In genomic region chr2:112380131-112380530, GRCm38 (mm10) we compare ENCODE assay signal across 9 mouse cellular contexts. TPM values are rescaled to one million over a fixed set of nuclear protein-coding genes. Genes with fewer than 3 reads are reported as not detected.
DNase-seq lines count a peak whose midpoint lies in the region; ATAC-seq and TF ChIP-seq lines count a peak whose summit lies in the region.
"Had no signal": no experiment of that assay in that cellular context is flagged by ENCODE, and none has a peak within 500 bp of the region (broad histone marks: within the 10 kb centered on the region; RNA-seq: fewer than 3 reads in every experiment).

No protein-coding gene starts in this region.

- H3K27ac ChIP-seq in layer of hippocampus, adult 2 months: peak overlapping the region; percentile 86
- H3K27ac ChIP-seq in cortical plate, adult 2 months (ENCODE audit: insufficient read depth, low read length): no peak overlapping the region
- no peak overlapping the region for H3K27ac ChIP-seq in intestine, embryonic 15.5 days
- H3K27ac ChIP-seq in neural tube, embryonic 12.5 days: no peak overlapping the region

- no peak for TF ChIP-seq POLR2A in cortical plate, adult 2 months (IDR thresholded peaks at IDR 0.05; ENCODE audit: extremely low read depth, insufficient read depth, low read length)

- DNase-seq in layer of hippocampus, adult 2 months (ENCODE audit: low spot score in 2 of 2): no peak
- DNase-seq in layer of hippocampus, postnatal 14 days (ENCODE audit: low spot score in 2 of 2): no peak
- no peak for DNase-seq in gastrocnemius, postnatal 36 days
- no peak for DNase-seq in urinary bladder, postnatal 36 days (ENCODE audit: low spot score in 2 of 2)
- no peak for DNase-seq in adrenal gland, postnatal 14 days
- DNase-seq: adrenal gland, adult 2 months had no signal

- peak overlapping the region; percentile 97 for H3K9ac ChIP-seq in intestine, embryonic 15.5 days
- H3K9ac ChIP-seq in neural tube, embryonic 12.5 days: peak overlapping the region; percentile 89

- 40% methylated on average over 8 of the region's 8 CpGs for WGBS in intestine, embryonic 15.5 days
- 53% methylated on average over 8 of the region's 8 CpGs for WGBS in neural tube, embryonic 12.5 days

- H3K4me1 ChIP-seq in cortical plate, adult 2 months (ENCODE audit: control insufficient read depth, insufficient read depth, low read length): no peaks in the 10 kb centered on the region; the same call in 1 of the 2 replicates
- 0 out of 2 replicates have a peak, but pooled peaks cover 3% of the 10 kb centered on the region for H3K4me1 ChIP-seq in intestine, embryonic 15.5 days (replicated peaks)
- peaks cover 5% of the 10 kb centered on the region for H3K4me1 ChIP-seq in neural tube, embryonic 12.5 days

- H3K4me3 ChIP-seq in layer of hippocampus, adult 2 months: peak overlapping the region; percentile 86
- H3K4me3 ChIP-seq in cortical plate, adult 2 months (ENCODE audit: insufficient read depth, low read length): peak overlapping the region; percentile 64; the same call in 1 of the 2 replicates
- peak overlapping the region; percentile 96 for H3K4me3 ChIP-seq in intestine, embryonic 15.5 days (replicated peaks)
- peak overlapping the region; percentile 96 for H3K4me3 ChIP-seq in neural tube, embryonic 12.5 days

- intact Hi-C loops in gastrocnemius, postnatal 36 days (cut with DNase I): loop anchor here (5.0 kb wide), 1 partner anchor 392 kb away; no protein-coding TSS in a partner anchor

- no peaks in the 10 kb centered on the region for H3K9me3 ChIP-seq in intestine, embryonic 15.5 days
- H3K9me3 ChIP-seq in neural tube, embryonic 12.5 days: no peaks in the 10 kb centered on the region

- ATAC-seq in intestine, embryonic 15.5 days: no peak
- no peak for ATAC-seq in neural tube, embryonic 12.5 days (ENCODE audit: low FRiP score, low read depth)

- TF ChIP-seq CTCF in layer of hippocampus, adult 2 months (conservative IDR thresholded peaks at IDR 0.05): no peak
- TF ChIP-seq CTCF in cortical plate, adult 2 months (IDR thresholded peaks at IDR 0.05; ENCODE audit: extremely low read depth, insufficient read depth, low read length): no peak

- H3K4me2 ChIP-seq in intestine, embryonic 15.5 days (replicated peaks): peak overlapping the region; percentile 66
- peak overlapping the region; percentile 65 for H3K4me2 ChIP-seq in neural tube, embryonic 12.5 days (replicated peaks)

- no peaks in the 10 kb centered on the region for H3K27me3 ChIP-seq in intestine, embryonic 15.5 days (replicated peaks)
- H3K27me3 ChIP-seq in neural tube, embryonic 12.5 days (replicated peaks): no peaks in the 10 kb centered on the region

- no peaks in the 10 kb centered on the region for H3K36me3 ChIP-seq in intestine, embryonic 15.5 days
- H3K36me3 ChIP-seq in neural tube, embryonic 12.5 days: no peaks in the 10 kb centered on the region

RNA-seq across cellular contexts. Expression of gene Katnbl1, which starts 1.1 kb away (rescaled TPM):
- 10 to 100 TPM; 10.9 to 12.5 TPM for total RNA-seq in layer of hippocampus, adult 2 months (2021)
- 10 to 100 TPM; 11.2 to 12.0 TPM for total RNA-seq in layer of hippocampus, postnatal 14 days (2021)
- polyA plus RNA-seq in cortical plate, adult 2 months (2012; rRNA removed): 10.9 and 11.5 TPM in 2 replicates
- 35.2 and 43.0 TPM in 2 replicates for polyA plus RNA-seq in intestine, embryonic 15.5 days (2015; fragmentation: Nextera tagmentation; extraction: Ambion mirVana)
- 46.9 and 48.8 TPM in 2 replicates for polyA plus RNA-seq in neural tube, embryonic 12.5 days (2016; fragmentation: Nextera tagmentation; extraction: Ambion mirVana)
- total RNA-seq in gastrocnemius, postnatal 36 days (2021): 1 to 10 TPM; 1.9 to 3.1 TPM
- 12.3 and 12.4 TPM in 2 replicates for total RNA-seq in adrenal gland, postnatal 14 days (2021)

RNA-seq across cellular contexts. Expression of gene Emc4, which starts 12.3 kb away (rescaled TPM):
- 100 to 1,000 TPM; 130 to 136 TPM for total RNA-seq in layer of hippocampus, adult 2 months (2021)
- 100 to 1,000 TPM; 160 to 166 TPM for total RNA-seq in layer of hippocampus, postnatal 14 days (2021)
- polyA plus RNA-seq in cortical plate, adult 2 months (2012; rRNA removed): 222 and 230 TPM in 2 replicates
- polyA plus RNA-seq in intestine, embryonic 15.5 days (2015; fragmentation: Nextera tagmentation; extraction: Ambion mirVana): 109 and 113 TPM in 2 replicates
- polyA plus RNA-seq in neural tube, embryonic 12.5 days (2016; fragmentation: Nextera tagmentation; extraction: Ambion mirVana): 122 and 132 TPM in 2 replicates
- 10 to 100 TPM; 59.0 to 71.1 TPM for total RNA-seq in gastrocnemius, postnatal 36 days (2021)
- total RNA-seq in adrenal gland, postnatal 14 days (2021): 86.8 and 89.1 TPM in 2 replicates
